Mouse (Mus musculus) C2C12 (cell line): Measurements from ENCODE around the gene Fibp.

Experiments
- CEBPB ChIP-seq: IDR thresholded peaks from one replicate; pipeline ENCODE4 v1.6.1; 2011; ENCODE audit warnings: low read depth, mild to moderate bottlenecking, control low read depth, moderate library complexity
- CTCF ChIP-seq: IDR thresholded peaks from one replicate; pipeline ENCODE4 v1.5.1; 2011; ENCODE audit not compliant: control insufficient read depth, insufficient read depth, insufficient read length
- MAX ChIP-seq: IDR thresholded peaks from one replicate; pipeline ENCODE4 v1.6.1; 2011; ENCODE audit warnings: mild to moderate bottlenecking, control low read depth
- MYOD1 ChIP-seq: IDR thresholded peaks from one replicate; pipeline ENCODE4 v1.6.1; 2011; ENCODE audit warnings: low read depth; ENCODE audit not compliant: control insufficient read depth, insufficient read length
- USF1 ChIP-seq: IDR thresholded peaks from one replicate; pipeline ENCODE4 v1.6.1; 2011; ENCODE audit warnings: low read depth, mild to moderate bottlenecking, control low read depth, moderate library complexity

DNA sequence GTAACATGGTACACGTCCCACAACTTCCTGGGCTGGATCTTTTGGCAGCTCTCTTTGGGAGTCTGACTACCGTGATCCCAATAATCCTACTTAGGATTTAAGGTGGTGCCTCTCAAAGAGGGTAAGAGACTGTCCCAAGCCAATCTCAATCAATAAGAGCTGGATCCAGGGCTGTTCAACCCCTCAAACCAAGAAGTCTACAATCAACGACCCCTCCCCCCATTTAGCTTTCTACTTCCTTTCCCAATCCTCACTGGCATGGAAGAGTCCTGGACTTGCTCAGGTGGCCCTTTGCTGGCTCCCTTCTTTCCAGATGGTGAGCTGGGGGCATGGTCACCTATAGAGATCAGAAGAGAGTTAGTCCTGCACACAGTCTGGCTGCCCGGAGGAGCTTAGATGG is 26.4 kb downstream of the Fibp start:
- TF ChIP-seq CTCF (no peak), MYOD1 (no peak), MAX (no peak), USF1 (no peak), CEBPB (no peak)
